Mouse (Mus musculus): Measurements from ENCODE around the gene Cpt1c. TPM values are rescaled to one million over a fixed set of nuclear protein-coding genes. Genes with fewer than 3 reads are reported as not detected.

The Cpt1c gene
- polyA plus RNA-seq, 1 experiment from 2014 or later = 22.4 TPM

DNA sequence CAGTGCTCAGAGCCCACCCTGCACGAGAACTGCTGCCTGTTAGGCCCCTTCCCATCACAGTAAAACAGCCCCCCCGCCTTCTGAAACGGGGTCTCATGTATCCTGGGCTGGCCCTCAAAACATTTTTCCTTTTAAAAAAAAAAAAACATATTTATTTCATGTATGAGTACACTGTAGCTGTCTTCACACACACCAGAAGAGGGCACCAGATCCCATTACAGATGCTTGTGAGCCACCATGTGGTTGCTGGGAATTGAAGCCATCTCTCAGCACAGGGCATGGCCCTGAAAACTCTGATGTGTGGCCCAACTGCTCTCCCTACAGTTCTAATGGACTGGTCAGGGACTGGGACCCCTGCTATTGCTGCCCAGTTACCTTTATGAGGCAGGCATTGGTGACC lies 3.6 kb upstream of the Cpt1c start:
- Histone ChIP-seq H3K36me3 (ENCODE audit: control insufficient read depth, insufficient read depth, low read length) (peaks cover 80% of the 10 kb centered on the region), H3K27me3 (replicated peaks; ENCODE audit: control insufficient read depth, insufficient read depth, low read length) (no peaks in the 10 kb centered on the region), H3K4me2 (ENCODE audit: low read depth, low read length) (no peak overlapping the region), H3K9ac (ENCODE audit: low read depth, low read length) (no peak overlapping the region), H3K4me3 (ENCODE audit: low read depth, low read length) (no peak overlapping the region), H3K9me3 (ENCODE audit: control insufficient read depth, low read length) (no peaks in the 10 kb centered on the region), H3K4me1 (ENCODE audit: control insufficient read depth, insufficient read depth, low read length) (no peaks in the 10 kb centered on the region; the same call in 1 of the 2 replicates), H3K27ac (replicated peaks; ENCODE audit: low read depth, low read length) (no peak overlapping the region)
- DNase-seq (ENCODE audit: low spot score) (no peak), ATAC-seq (ENCODE audit: low read depth) (no peak)
- 91% methylated on average over 3 of the region's 3 CpGs for WGBS

DNA sequence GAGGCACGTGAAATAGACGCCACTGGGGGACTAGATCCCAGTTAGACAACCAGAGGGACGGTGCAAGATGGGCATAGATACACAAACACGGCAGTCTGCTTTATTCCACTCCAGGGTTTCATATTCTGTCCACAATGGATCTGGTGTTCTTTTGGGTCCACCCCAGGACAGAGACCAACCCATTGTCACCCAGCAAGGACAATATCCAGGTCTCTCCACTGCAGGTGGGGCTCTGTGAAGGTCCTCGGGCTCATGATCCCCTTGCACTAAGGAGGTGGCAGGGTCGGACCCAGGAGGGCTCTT lies 417 bp upstream of the Cpt1c start:
- Histone ChIP-seq H3K36me3 (ENCODE audit: control insufficient read depth, insufficient read depth, low read length) (peaks cover 50% of the 10 kb centered on the region), H3K4me1 (ENCODE audit: control insufficient read depth, insufficient read depth, low read length) (peaks cover 8% of the 10 kb centered on the region), H3K27me3 (replicated peaks; ENCODE audit: control insufficient read depth, insufficient read depth, low read length) (no peaks in the 10 kb centered on the region), H3K27ac (replicated peaks; ENCODE audit: low read depth, low read length) (peak overlapping the region; percentile 82; the same call in 1 of the 2 replicates), H3K4me3 (ENCODE audit: low read depth, low read length) (peak overlapping the region; percentile 51; the same call in 1 of the 2 replicates), H3K9ac (ENCODE audit: low read depth, low read length) (peak overlapping the region; percentile 65; the same call in 1 of the 2 replicates), H3K4me2 (ENCODE audit: low read depth, low read length) (peak overlapping the region; percentile 69), H3K9me3 (ENCODE audit: control insufficient read depth, low read length) (no peaks in the 10 kb centered on the region)
- 21% methylated on average over 6 of the region's 6 CpGs for WGBS
- DNase-seq (ENCODE audit: low spot score) = no peak
- ATAC-seq (ENCODE audit: low read depth) = no peak

DNA sequence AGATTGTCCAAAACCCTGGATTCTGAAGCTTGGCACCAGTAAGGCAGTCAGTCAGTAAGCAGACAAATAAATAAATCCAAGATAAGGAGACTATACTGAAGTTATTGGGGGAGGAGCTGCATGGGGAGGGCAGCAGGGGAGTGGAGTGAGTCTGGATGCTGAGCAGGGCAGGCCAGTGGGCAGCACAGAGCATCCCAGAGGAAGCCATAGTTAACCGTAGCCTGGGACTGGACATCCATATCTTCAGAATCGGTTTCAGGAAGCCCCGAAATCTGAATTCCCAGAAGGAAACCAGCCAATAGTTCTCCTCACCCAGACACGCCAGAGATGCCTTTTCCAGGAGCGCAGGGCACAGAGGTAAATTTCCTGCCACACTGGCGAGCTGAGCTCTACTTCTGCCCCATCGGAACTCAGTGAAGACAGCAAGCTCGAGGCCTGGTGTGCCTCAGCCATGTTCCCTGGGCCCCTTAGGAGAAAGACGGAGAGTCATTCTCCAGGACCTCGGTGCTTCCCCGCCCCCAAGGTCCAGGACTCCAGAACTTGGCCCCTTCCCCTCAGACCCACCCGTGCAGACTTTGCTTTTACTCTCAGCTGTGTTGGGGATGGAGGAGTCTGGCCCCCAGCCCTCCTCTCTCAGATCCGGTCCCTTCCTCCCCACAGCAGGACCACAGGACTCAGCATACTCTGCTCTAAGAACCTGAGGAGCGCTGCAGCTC lies 1.1 kb downstream of the Cpt1c start:
- Histone ChIP-seq H3K36me3 (ENCODE audit: control insufficient read depth, insufficient read depth, low read length) (peaks cover 35% of the 10 kb centered on the region), H3K4me2 (ENCODE audit: low read depth, low read length) (peak overlapping the region; percentile 69), H3K4me3 (ENCODE audit: low read depth, low read length) (peak overlapping the region; percentile 51), H3K27ac (replicated peaks; ENCODE audit: low read depth, low read length) (peak overlapping the region; percentile 82), H3K27me3 (replicated peaks; ENCODE audit: control insufficient read depth, insufficient read depth, low read length) (no peaks in the 10 kb centered on the region), H3K4me1 (ENCODE audit: control insufficient read depth, insufficient read depth, low read length) (peaks cover 8% of the 10 kb centered on the region), H3K9ac (ENCODE audit: low read depth, low read length) (peak overlapping the region; percentile 65), H3K9me3 (ENCODE audit: control insufficient read depth, low read length) (no peaks in the 10 kb centered on the region)
- WGBS = 37% methylated on average over 13 of the region's 14 CpGs
- ATAC-seq (ENCODE audit: low read depth) (no peak), DNase-seq (ENCODE audit: low spot score) (no peak)

DNA sequence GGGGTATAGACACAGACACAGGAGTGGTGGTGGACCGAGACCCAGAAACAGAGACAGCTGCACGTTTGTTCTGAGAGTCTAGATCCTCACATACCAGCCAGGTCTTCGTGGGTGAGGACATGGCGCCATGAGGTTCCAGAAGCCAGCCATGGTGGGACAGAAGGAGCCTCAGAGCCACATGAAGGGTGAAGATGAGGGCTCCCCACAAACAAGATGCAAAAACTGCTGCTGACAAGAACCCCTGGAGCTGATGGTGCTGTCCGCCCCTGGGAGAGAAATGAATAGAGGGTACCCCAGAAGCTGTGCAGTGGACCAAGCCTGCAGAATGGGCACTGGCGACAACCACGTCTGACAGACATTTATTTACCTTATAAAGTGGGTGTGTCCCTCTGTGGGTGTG lies 3.5 kb downstream of the Cpt1c start:
- H3K27me3 ChIP-seq (replicated peaks; ENCODE audit: control insufficient read depth, insufficient read depth, low read length) = no peaks in the 10 kb centered on the region
- H3K9ac ChIP-seq (ENCODE audit: low read depth, low read length) = peak overlapping the region; percentile 65
- H3K27ac ChIP-seq (replicated peaks; ENCODE audit: low read depth, low read length) = peak overlapping the region; percentile 88; the same call in 1 of the 2 replicates
- peak overlapping the region; percentile 62 for H3K4me3 ChIP-seq (ENCODE audit: low read depth, low read length)
- no peak for ATAC-seq (ENCODE audit: low read depth)
- H3K9me3 ChIP-seq (ENCODE audit: control insufficient read depth, low read length) = no peaks in the 10 kb centered on the region
- DNase-seq (ENCODE audit: low spot score) = no peak
- WGBS = 67% methylated on average over 7 of the region's 7 CpGs
- peak overlapping the region; percentile 60 for H3K4me2 ChIP-seq (ENCODE audit: low read depth, low read length)
- H3K4me1 ChIP-seq (ENCODE audit: control insufficient read depth, insufficient read depth, low read length) = peaks cover 8% of the 10 kb centered on the region
- peaks cover 30% of the 10 kb centered on the region for H3K36me3 ChIP-seq (ENCODE audit: control insufficient read depth, insufficient read depth, low read length)

DNA sequence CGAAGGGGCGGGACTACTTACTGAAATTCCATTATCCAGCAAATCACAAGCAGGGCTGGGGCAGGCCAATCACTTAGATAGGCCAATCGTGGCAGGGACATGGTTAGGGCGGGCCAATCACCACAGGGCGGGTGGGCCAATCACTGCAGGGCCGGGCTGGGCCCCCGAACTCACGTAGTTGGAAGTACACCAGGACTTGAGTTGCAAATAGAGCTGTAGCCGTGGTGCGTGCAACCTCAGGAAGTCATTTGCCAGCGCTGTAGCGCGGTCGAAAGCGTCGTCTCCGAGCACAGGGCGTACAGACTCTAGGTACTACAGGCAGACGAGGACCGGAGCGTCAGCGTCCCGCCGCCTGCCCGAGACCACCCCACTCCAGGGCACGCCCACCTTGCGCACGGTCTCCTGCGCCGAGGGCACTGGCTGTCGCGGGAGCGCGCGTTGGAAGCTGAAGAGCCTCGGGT lies 4.4 kb downstream of the Cpt1c start:
- H3K27me3 ChIP-seq (replicated peaks; ENCODE audit: control insufficient read depth, insufficient read depth, low read length) = no peaks in the 10 kb centered on the region

DNA sequence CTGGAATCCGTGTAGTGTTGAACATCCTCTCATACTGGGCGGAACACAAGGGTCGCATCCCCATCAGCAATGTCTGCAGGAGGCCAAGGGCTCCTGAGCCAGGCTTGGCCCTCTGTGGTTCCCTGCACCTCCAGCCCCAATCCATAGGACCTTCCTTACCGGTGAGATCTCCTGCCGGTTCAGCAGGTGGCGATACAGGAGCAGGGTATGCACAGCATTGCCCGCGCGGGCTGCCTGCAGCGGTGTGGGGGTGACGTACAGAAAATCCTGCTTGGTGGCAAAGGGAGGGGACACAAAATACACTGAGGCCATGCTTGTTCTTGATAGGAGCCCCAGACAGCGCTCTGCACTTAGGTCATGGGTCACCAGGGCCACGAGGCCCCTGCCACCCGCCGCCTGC lies 8.0 kb downstream of the Cpt1c start:
- Histone ChIP-seq H3K4me3 (ENCODE audit: low read depth, low read length) (no peak overlapping the region), H3K9me3 (ENCODE audit: control insufficient read depth, low read length) (no peaks in the 10 kb centered on the region), H3K4me2 (ENCODE audit: low read depth, low read length) (no peak overlapping the region), H3K27ac (replicated peaks; ENCODE audit: low read depth, low read length) (no peak overlapping the region), H3K27me3 (replicated peaks; ENCODE audit: control insufficient read depth, insufficient read depth, low read length) (no peaks in the 10 kb centered on the region), H3K9ac (ENCODE audit: low read depth, low read length) (no peak overlapping the region), H3K36me3 (ENCODE audit: control insufficient read depth, insufficient read depth, low read length) (peaks cover 61% of the 10 kb centered on the region), H3K4me1 (ENCODE audit: control insufficient read depth, insufficient read depth, low read length) (peaks cover 8% of the 10 kb centered on the region)
- WGBS = 75% methylated on average over 15 of the region's 15 CpGs
- ATAC-seq (ENCODE audit: low read depth) (no peak), DNase-seq (ENCODE audit: low spot score) (no peak)

More for the DNA sequence above, 4.4 kb downstream of the Cpt1c start:
- Histone ChIP-seq H3K36me3 (ENCODE audit: control insufficient read depth, insufficient read depth, low read length) (peaks cover 29% of the 10 kb centered on the region), H3K27ac (replicated peaks; ENCODE audit: low read depth, low read length) (peak overlapping the region; percentile 88), H3K9ac (ENCODE audit: low read depth, low read length) (peak overlapping the region; percentile 65), H3K4me2 (ENCODE audit: low read depth, low read length) (peak overlapping the region; percentile 60), H3K4me3 (ENCODE audit: low read depth, low read length) (peak overlapping the region; percentile 62), H3K9me3 (ENCODE audit: control insufficient read depth, low read length) (no peaks in the 10 kb centered on the region), H3K4me1 (ENCODE audit: control insufficient read depth, insufficient read depth, low read length) (peaks cover 8% of the 10 kb centered on the region)
- WGBS = under 1% methylated on average over 36 of the region's 36 CpGs
- peak; percentile 98 for DNase-seq (ENCODE audit: low spot score)
- ATAC-seq (ENCODE audit: low read depth) = peak; percentile 97

DNA sequence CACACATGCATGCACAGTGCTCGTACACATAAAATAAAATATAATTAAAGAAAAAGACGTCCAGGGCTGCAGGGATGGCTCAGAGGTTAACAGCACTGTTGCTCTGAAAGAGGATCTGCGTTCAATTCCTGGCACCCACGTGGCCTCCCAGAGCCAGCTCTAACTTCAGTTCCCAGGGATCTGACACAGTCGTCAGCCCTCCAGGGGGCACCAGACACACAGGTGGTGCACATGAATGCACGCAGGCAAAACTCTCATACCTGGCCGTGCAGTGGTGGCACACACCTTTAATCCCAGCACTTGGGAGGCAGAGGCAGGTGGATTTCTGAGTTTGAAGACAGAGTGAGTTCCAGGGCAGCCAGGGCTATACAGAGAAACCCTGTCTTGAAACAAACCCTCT lies 8.7 kb downstream of the Cpt1c start:
- H3K27ac ChIP-seq (replicated peaks; ENCODE audit: low read depth, low read length) = no peak overlapping the region
- no peak overlapping the region for H3K4me3 ChIP-seq (ENCODE audit: low read depth, low read length)
- no peaks in the 10 kb centered on the region for H3K27me3 ChIP-seq (replicated peaks; ENCODE audit: control insufficient read depth, insufficient read depth, low read length)
- no peaks in the 10 kb centered on the region for H3K9me3 ChIP-seq (ENCODE audit: control insufficient read depth, low read length)
- peaks cover 3% of the 10 kb centered on the region for H3K4me1 ChIP-seq (ENCODE audit: control insufficient read depth, insufficient read depth, low read length)
- H3K36me3 ChIP-seq (ENCODE audit: control insufficient read depth, insufficient read depth, low read length) = peaks cover 67% of the 10 kb centered on the region
- WGBS = 78% methylated on average over 7 of the region's 7 CpGs
- no peak for ATAC-seq (ENCODE audit: low read depth)
- no peak overlapping the region for H3K9ac ChIP-seq (ENCODE audit: low read depth, low read length)
- no peak overlapping the region for H3K4me2 ChIP-seq (ENCODE audit: low read depth, low read length)
- no peak for DNase-seq (ENCODE audit: low spot score)

DNA sequence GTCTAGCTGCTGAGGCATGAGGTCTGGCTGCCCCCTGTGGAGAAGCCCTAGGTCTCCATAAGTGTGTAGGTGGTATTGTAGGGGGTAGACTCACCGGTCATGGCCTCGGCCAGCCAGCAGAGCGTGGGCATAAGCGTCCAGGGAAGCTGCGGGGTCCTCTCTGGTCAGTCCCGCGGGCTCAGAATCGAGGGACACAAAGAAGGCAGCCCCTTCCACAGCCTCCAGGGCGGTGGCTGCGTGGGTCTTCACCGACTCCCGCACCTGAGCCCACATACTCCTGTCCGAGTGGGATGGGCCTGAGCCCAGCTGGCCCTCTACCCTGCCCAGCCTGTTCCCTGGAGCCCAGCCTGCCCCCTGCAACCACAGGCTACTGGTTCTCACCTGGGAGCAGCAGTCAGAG lies 9.7 kb downstream of the Cpt1c start:
- Histone ChIP-seq H3K4me1 (ENCODE audit: control insufficient read depth, insufficient read depth, low read length) (no peaks in the 10 kb centered on the region), H3K27me3 (replicated peaks; ENCODE audit: control insufficient read depth, insufficient read depth, low read length) (no peaks in the 10 kb centered on the region), H3K9me3 (ENCODE audit: control insufficient read depth, low read length) (no peaks in the 10 kb centered on the region), H3K36me3 (ENCODE audit: control insufficient read depth, insufficient read depth, low read length) (peaks cover 76% of the 10 kb centered on the region), H3K4me3 (ENCODE audit: low read depth, low read length) (no peak overlapping the region), H3K4me2 (ENCODE audit: low read depth, low read length) (no peak overlapping the region), H3K27ac (replicated peaks; ENCODE audit: low read depth, low read length) (no peak overlapping the region), H3K9ac (ENCODE audit: low read depth, low read length) (no peak overlapping the region)
- DNase-seq (ENCODE audit: low spot score) = no peak
- 91% methylated on average over 11 of the region's 13 CpGs for WGBS
- no peak for ATAC-seq (ENCODE audit: low read depth)

DNA sequence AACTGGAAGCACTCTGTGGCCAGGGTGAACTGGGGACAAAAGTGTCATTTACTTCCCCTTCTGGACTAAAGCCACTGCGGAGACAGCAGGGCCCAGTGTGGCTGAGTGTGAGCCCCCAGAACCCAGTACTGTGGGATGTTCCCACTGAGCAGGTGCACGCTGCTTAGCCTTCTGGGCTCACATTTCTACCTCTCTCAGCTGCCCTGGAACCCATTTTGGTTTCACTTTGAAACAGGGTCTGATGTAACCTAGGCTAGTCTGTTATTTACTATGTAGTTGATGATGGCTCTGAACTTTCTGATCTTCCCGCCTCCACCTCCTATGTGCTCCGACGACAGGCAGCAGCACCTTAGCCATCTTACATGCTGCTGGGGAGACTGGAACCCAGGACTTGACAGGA lies 11.8 kb downstream of the Cpt1c start:
- Histone ChIP-seq H3K9me3 (ENCODE audit: control insufficient read depth, low read length) (no peaks in the 10 kb centered on the region), H3K27me3 (replicated peaks; ENCODE audit: control insufficient read depth, insufficient read depth, low read length) (no peaks in the 10 kb centered on the region), H3K4me1 (ENCODE audit: control insufficient read depth, insufficient read depth, low read length) (no peaks in the 10 kb centered on the region), H3K36me3 (ENCODE audit: control insufficient read depth, insufficient read depth, low read length) (peaks cover 74% of the 10 kb centered on the region), H3K4me3 (ENCODE audit: low read depth, low read length) (no peak overlapping the region), H3K4me2 (ENCODE audit: low read depth, low read length) (no peak overlapping the region), H3K27ac (replicated peaks; ENCODE audit: low read depth, low read length) (no peak overlapping the region), H3K9ac (ENCODE audit: low read depth, low read length) (no peak overlapping the region)
- ATAC-seq (ENCODE audit: low read depth) (no peak), DNase-seq (ENCODE audit: low spot score) (no peak)
- 90% methylated on average over 5 of the region's 5 CpGs for whole genome bisulfite sequencing
